13 mouse cellular contexts compared by ENCODE assay signal in the genomic region with DNA sequence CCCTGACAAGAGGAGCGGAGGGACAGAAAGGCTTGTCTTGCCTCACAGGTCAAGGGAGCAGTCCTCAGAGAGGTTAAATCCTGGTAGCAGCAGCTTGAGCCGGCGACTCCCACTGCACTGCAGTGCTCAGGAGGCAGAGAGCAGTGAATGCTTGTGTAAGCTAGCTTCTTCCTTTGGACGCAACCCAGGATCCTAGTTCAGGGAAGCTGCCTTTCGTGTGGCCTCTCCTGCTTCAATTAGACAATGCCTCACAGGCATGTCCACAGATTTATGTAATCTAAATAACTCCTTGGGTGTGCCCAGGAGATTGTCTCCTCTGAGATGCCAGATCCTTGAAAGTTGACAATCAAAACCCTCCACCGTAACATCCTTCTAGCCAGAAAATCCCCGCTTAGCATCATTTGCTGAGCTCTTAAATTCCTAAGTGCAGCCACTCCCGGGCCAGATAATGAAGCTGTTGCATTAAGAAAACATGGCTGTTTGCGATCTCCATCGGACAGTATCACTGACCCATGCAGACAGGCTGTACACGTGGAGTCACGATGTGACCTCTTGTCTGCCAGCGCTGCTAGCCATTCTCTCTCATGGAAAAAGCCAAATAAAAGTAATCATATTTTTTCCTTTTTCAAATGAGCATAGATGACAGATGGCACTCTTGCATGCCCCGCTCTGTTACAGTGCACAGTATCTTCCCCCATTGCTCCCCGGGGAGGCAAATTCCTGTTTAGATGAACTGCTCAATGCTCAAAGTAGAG. TPM values are rescaled to one million over a fixed set of nuclear protein-coding genes. Genes with fewer than 3 reads are reported as not detected.
DNase-seq lines count a peak whose midpoint lies in the region; ATAC-seq and TF ChIP-seq lines count a peak whose summit lies in the region.
"Had no signal": no experiment of that assay in that cellular context is flagged by ENCODE, and none has a peak within 500 bp of the region (broad histone marks: within the 10 kb centered on the region; RNA-seq: fewer than 3 reads in every experiment).

No protein-coding gene starts in this region.

- TF ChIP-seq CTCF in lung, adult 2 months (IDR thresholded peaks at IDR 0.05; ENCODE audit: insufficient read depth, low read length) = no peak

- no peak overlapping the region for H3K27ac ChIP-seq in hindbrain, embryonic 12.5 days
- H3K27ac ChIP-seq: midbrain, embryonic 15.5 days had no signal

- no peak for TF ChIP-seq POLR2A in lung, adult 2 months (IDR thresholded peaks at IDR 0.05; ENCODE audit: borderline replicate concordance, extremely low read depth, low read depth, low read length)

- no peaks in the 10 kb centered on the region for H3K9me3 ChIP-seq in hindbrain, embryonic 12.5 days (replicated peaks)
- H3K9me3 ChIP-seq: G1E; midbrain, embryonic 15.5 days had no signal

- no peaks in the 10 kb centered on the region for H3K36me3 ChIP-seq in hindbrain, embryonic 12.5 days
- H3K36me3 ChIP-seq: G1E; midbrain, embryonic 15.5 days had no signal

- H3K27me3 ChIP-seq in hindbrain, embryonic 12.5 days = no peaks in the 10 kb centered on the region
- H3K27me3 ChIP-seq: midbrain, embryonic 15.5 days had no signal

- WGBS in lung, adult 2 months = 63% methylated on average over 15 of the region's 15 CpGs
- WGBS in hindbrain, embryonic 12.5 days = 88% methylated on average over 15 of the region's 15 CpGs

- no peak overlapping the region for H3K4me3 ChIP-seq in lung, adult 2 months (replicated peaks; ENCODE audit: extremely low read depth, low read depth, low read length)
- no peak overlapping the region for H3K4me3 ChIP-seq in hindbrain, embryonic 12.5 days
- H3K4me3 ChIP-seq: midbrain, embryonic 15.5 days had no signal

- H3K4me1 ChIP-seq in lung, adult 2 months (ENCODE audit: control insufficient read depth, insufficient read depth, low read length) = no peaks in the 10 kb centered on the region
- no peaks in the 10 kb centered on the region for H3K4me1 ChIP-seq in hindbrain, embryonic 12.5 days
- H3K4me1 ChIP-seq: midbrain, embryonic 15.5 days had no signal

- no peak overlapping the region for H3K9ac ChIP-seq in hindbrain, embryonic 12.5 days
- H3K9ac ChIP-seq: midbrain, embryonic 15.5 days had no signal

- peak; percentile 12 for DNase-seq in kidney, adult 11 months
- no peak for DNase-seq in kidney, adult 18-20 months
- DNase-seq in adipocyte (ENCODE audit: low spot score) = peak; percentile 58
- DNase-seq in kidney, postnatal 10 days = peak; percentile 29
- DNase-seq in lung, adult 2 months = peak; percentile 10
- no peak for DNase-seq in urinary bladder, adult 2 months (ENCODE audit: low spot score)
- no peak for DNase-seq in cerebellum, postnatal 36 days
- DNase-seq: embryo, embryonic 11 days; liver; right cerebral cortex, postnatal 14 days had no signal

- no peak for ATAC-seq in hindbrain, embryonic 12.5 days (ENCODE audit: low FRiP score)
- ATAC-seq: midbrain, embryonic 15.5 days had no signal

- H3K4me2 ChIP-seq in hindbrain, embryonic 12.5 days (replicated peaks) = no peak overlapping the region
- H3K4me2 ChIP-seq: midbrain, embryonic 15.5 days had no signal

RNA-seq across cellular contexts. Expression of a gene that starts 44.1 kb away (rescaled TPM):
- polyA plus RNA-seq in lung, adult 2 months (2012; rRNA removed) = 9.6 and 24.4 TPM in 2 replicates
- 5.3 and 5.5 TPM in 2 replicates for polyA plus RNA-seq in hindbrain, embryonic 12.5 days (2016; fragmentation: Nextera tagmentation; extraction: Ambion mirVana)
- 3.2 and 3.7 TPM in 2 replicates for polyA plus RNA-seq in urinary bladder, adult 2 months (2012; rRNA removed)
- polyA plus RNA-seq: G1E had no signal

Comparison
In these comparisons a context has a peak if more than half of its experiments do, and no peak if none do; other contexts are left out.
1. DNase-seq: peak in kidney, adult 11 months (single experiment), adipocyte (single experiment), kidney, postnatal 10 days (single experiment) and lung, adult 2 months (single experiment); none in kidney, adult 18-20 months (single experiment), urinary bladder, adult 2 months (single experiment) and cerebellum, postnatal 36 days (0 of 2).